ENCODE assay signal across 1 mouse cellular context in the genomic region with DNA sequence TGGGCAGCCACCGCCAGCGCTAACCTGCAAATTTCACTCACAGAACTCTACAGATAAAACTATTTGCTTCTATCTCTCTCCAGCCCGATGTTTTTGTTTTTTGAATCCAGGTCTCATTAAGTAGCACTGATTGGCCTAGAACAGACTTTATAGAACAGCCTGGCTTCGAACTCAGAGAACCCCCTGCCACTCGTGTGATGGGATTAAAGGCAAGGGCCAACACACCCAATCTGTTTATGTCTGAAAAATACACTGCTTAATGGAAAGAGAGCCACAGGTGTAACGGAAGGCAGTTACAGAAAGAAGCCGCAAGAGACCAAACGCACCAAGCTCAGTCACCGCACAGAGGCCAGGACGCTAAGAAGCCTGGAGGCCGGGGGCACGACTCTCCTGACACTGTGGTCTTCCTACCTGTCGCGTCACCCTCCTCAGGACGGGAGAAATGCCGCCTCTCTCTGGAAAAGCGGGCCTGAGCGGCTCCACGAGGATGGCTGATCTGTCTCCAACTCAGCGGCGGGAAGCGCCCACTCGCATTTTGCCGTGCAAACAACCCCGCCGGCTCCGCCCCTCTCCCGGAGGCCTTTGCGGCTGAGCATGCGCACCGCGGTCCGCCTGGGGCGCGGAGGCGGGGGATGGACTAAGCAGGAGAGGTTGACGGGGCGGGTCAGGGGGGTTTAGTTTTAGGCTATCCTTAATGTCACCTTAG.
TF ChIP-seq lines count a peak whose summit lies in the region.

Zmym1 (minus strand) TSS at position 568 of the 706 bp plus-strand sequence.

TF ChIP-seq in CH12.LX, 34 proteins besides CTCF, POLR2A, EP300 and RAD21 (continued from another document):
- peak; percentile 86 for TF ChIP-seq NELFE (IDR thresholded peaks at IDR 0.05; ENCODE audit: low read depth, low read length)
- peak; percentile 81 for TF ChIP-seq MAX (IDR thresholded peaks at IDR 0.05; ENCODE audit: low read length)
- no peak for TF ChIP-seq PAX5 (IDR thresholded peaks at IDR 0.05; ENCODE audit: low read length)
- peak; percentile 72; the same call in 1 of the 2 replicates for TF ChIP-seq MAZ (IDR thresholded peaks at IDR 0.05; ENCODE audit: low read depth, low read length)
- TF ChIP-seq KAT2A (IDR thresholded peaks at IDR 0.05; ENCODE audit: insufficient replicate concordance, low read length) = peak; percentile 76; the same call in 1 of the 2 replicates
- TF ChIP-seq USF1 (IDR thresholded peaks at IDR 0.05; ENCODE audit: low read depth, low read length) = no peak
- no peak for TF ChIP-seq JUND (conservative IDR thresholded peaks at IDR 0.05; ENCODE audit: low read depth, low read length)
- 0 out of 2 replicates have a peak, but pooled peaks have one; percentile 45 for TF ChIP-seq MYC (IDR thresholded peaks at IDR 0.05; ENCODE audit: low read depth, low read length)
- TF ChIP-seq SIN3A (IDR thresholded peaks at IDR 0.05; ENCODE audit: low read length) = peak; percentile 89
- TF ChIP-seq USF2 (conservative IDR thresholded peaks at IDR 0.05; ENCODE audit: low read depth, low read length) = no peak
- 0 out of 2 replicates have a peak, but pooled peaks have one; percentile 50 for TF ChIP-seq MEF2A (IDR thresholded peaks at IDR 0.05; ENCODE audit: borderline replicate concordance, low read depth, low read length)
- TF ChIP-seq RCOR1 (conservative IDR thresholded peaks at IDR 0.05; ENCODE audit: low read depth, low read length) = 0 out of 2 replicates have a peak, but pooled peaks have one; percentile 58
- TF ChIP-seq BHLHE40 (IDR thresholded peaks at IDR 0.05; ENCODE audit: low read depth, low read length) = no peak
- TF ChIP-seq MAFK (IDR thresholded peaks at IDR 0.05; ENCODE audit: insufficient replicate concordance, low read length) = no peak
- 0 out of 2 replicates have a peak, but pooled peaks have one; percentile 16 for TF ChIP-seq CHD2 (IDR thresholded peaks at IDR 0.05; ENCODE audit: low read length)
- TF ChIP-seq TBP (conservative IDR thresholded peaks at IDR 0.05; ENCODE audit: low read depth, low read length) = 0 out of 2 replicates have a peak, but pooled peaks have one; percentile 26
- TF ChIP-seq TCF12 (IDR thresholded peaks at IDR 0.05; ENCODE audit: low read depth, low read length) = peak; percentile 84
TF ChIP-seq in CH12.LX: peak in this region for 18.
